Mouse (Mus musculus): ENCODE results near the gene Med29.

The Med29 gene

GRCm38 (mm10) chr7:28354596-28354995 lies 37.9 kb downstream of the Med29 start:
- DNase-seq (ENCODE audit: low read depth, low spot score): no peak

GRCm38 (mm10) chr7:28354113-28354581 lies 38.4 kb downstream of the Med29 start:
- no peak for DNase-seq (ENCODE audit: low read depth, low spot score)

- DNase-seq (ENCODE audit: low read depth, low spot score): no peak
Observed at GRCm38 (mm10) chr7:28353267-28353666, 39.2 kb downstream of the Med29 start.

- DNase-seq (ENCODE audit: low read depth, low spot score): no peak
Observed at GRCm38 (mm10) chr7:28351676-28352191, 40.8 kb downstream of the Med29 start.

GRCm38 (mm10) chr7:28350155-28350883 lies 42.2 kb downstream of the Med29 start, which contains the start of gene Rps16:
Gene Rps16, plus strand, starts transcription at chr7:28350652.
- DNase-seq (ENCODE audit: low read depth, low spot score): peak; percentile 95

- DNase-seq (ENCODE audit: low read depth, low spot score): peak; percentile 32
Observed at GRCm38 (mm10) chr7:28348601-28349000, 43.9 kb downstream of the Med29 start.

- DNase-seq (ENCODE audit: low read depth, low spot score): peak; percentile 90
Observed at GRCm38 (mm10) chr7:28347746-28348145, 44.8 kb downstream of the Med29 start.

- peak; percentile 80 for DNase-seq (ENCODE audit: low read depth, low spot score)
Observed at GRCm38 (mm10) chr7:28344637-28345036, 47.9 kb downstream of the Med29 start.

GRCm38 (mm10) chr7:28341381-28341780 lies 51.1 kb downstream of the Med29 start:
- no peak for DNase-seq (ENCODE audit: low read depth, low spot score)

- DNase-seq (ENCODE audit: low read depth, low spot score): peak; percentile 70
Observed at GRCm38 (mm10) chr7:28339213-28339917, 53.1 kb downstream of the Med29 start.

- DNase-seq (ENCODE audit: low read depth, low spot score): peak; percentile 98
Observed at GRCm38 (mm10) chr7:28338108-28338998, 54.2 kb downstream of the Med29 start, which contains the start of gene Supt5. Gene Supt5, minus strand, starts transcription at chr7:28338746.
